Mouse (Mus musculus) cortical plate, adult 2 months (tissue): ENCODE measurements around the gene Gal3st1.

Source experiments
- CTCF ChIP-seq: fragments of 200-500 bp; IDR thresholded peaks from 2 replicates; pipeline ENCODE4 v1.5.1; 2011; ENCODE audit warnings: mild to moderate bottlenecking, control low read depth, low read length; ENCODE audit not compliant: insufficient read depth; ENCODE audit errors: extremely low read depth
- POLR2A ChIP-seq: fragments of 200-500 bp; IDR thresholded peaks from 2 replicates; pipeline ENCODE4 v1.6.1; 2011; ENCODE audit warnings: mild to moderate bottlenecking, low read length, control low read depth; ENCODE audit not compliant: insufficient read depth; ENCODE audit errors: extremely low read depth

GRCm38 (mm10) chr11:3983863-3984745, 668 bp downstream of the Gal3st1 start:
- no peak for TF ChIP-seq POLR2A
- TF ChIP-seq CTCF: no peak
